Mouse (Mus musculus): Measurements from ENCODE around the gene Myl3. TPM values are rescaled to one million over a fixed set of nuclear protein-coding genes. Genes with fewer than 3 reads are reported as not detected.

The Myl3 gene
- polyA plus RNA-seq, 1 experiment from 2014 or later = 3.6 TPM

GRCm38 (mm10) chr9:110739961-110740360, 1.7 kb upstream of the Myl3 start:
- 90% methylated on average over 7 of the region's 7 CpGs for WGBS

GRCm38 (mm10) chr9:110742295-110742950, 762 bp downstream of the Myl3 start:
- Histone ChIP-seq H3K4me2 (replicated peaks; ENCODE audit: low read depth, low read length) (peak overlapping the region; percentile 85), H3K9ac (replicated peaks; ENCODE audit: low read length) (peak overlapping the region; percentile 83), H3K9me3 (ENCODE audit: low read length) (no peaks in the 10 kb centered on the region), H3K27me3 (ENCODE audit: insufficient read depth, low read length) (no peaks in the 10 kb centered on the region; the same call in none of the 2 replicates), H3K27ac (ENCODE audit: low read length) (peak overlapping the region; percentile 85), H3K4me1 (ENCODE audit: insufficient read depth, low read length) (peaks cover 47% of the 10 kb centered on the region), H3K4me3 (ENCODE audit: low read length) (peak overlapping the region; percentile 72), H3K36me3 (ENCODE audit: insufficient read depth, low read length) (peaks cover 6% of the 10 kb centered on the region; the same call in 1 of the 2 replicates)
- 1% methylated on average over 51 of the region's 71 CpGs for WGBS
- peak; percentile 37; the same call in 1 of the 2 replicates for ATAC-seq (ENCODE audit: low FRiP score, low TSS enrichment)

More at GRCm38 (mm10) chr9:110739961-110740360, 1.7 kb upstream of the Myl3 start:
- ATAC-seq (ENCODE audit: low FRiP score, low TSS enrichment) = no peak
- Histone ChIP-seq H3K4me1 (ENCODE audit: insufficient read depth, low read length) (peaks cover 47% of the 10 kb centered on the region), H3K9ac (replicated peaks; ENCODE audit: low read length) (no peak overlapping the region), H3K9me3 (ENCODE audit: low read length) (no peaks in the 10 kb centered on the region), H3K27me3 (ENCODE audit: insufficient read depth, low read length) (peaks cover 4% of the 10 kb centered on the region), H3K4me3 (ENCODE audit: low read length) (no peak overlapping the region), H3K4me2 (replicated peaks; ENCODE audit: low read depth, low read length) (no peak overlapping the region), H3K36me3 (ENCODE audit: insufficient read depth, low read length) (peaks cover 6% of the 10 kb centered on the region; the same call in 1 of the 2 replicates), H3K27ac (ENCODE audit: low read length) (no peak overlapping the region)

- Histone ChIP-seq H3K27ac (ENCODE audit: low read length) (peak overlapping the region; percentile 85), H3K4me2 (replicated peaks; ENCODE audit: low read depth, low read length) (peak overlapping the region; percentile 85), H3K4me1 (ENCODE audit: insufficient read depth, low read length) (peaks cover 49% of the 10 kb centered on the region), H3K36me3 (ENCODE audit: insufficient read depth, low read length) (peaks cover 6% of the 10 kb centered on the region; the same call in 1 of the 2 replicates), H3K9ac (replicated peaks; ENCODE audit: low read length) (peak overlapping the region; percentile 83), H3K27me3 (ENCODE audit: insufficient read depth, low read length) (no peaks in the 10 kb centered on the region; the same call in none of the 2 replicates), H3K9me3 (ENCODE audit: low read length) (no peaks in the 10 kb centered on the region), H3K4me3 (ENCODE audit: low read length) (peak overlapping the region; percentile 72)
- peak; percentile 7; the same call in 1 of the 2 replicates for ATAC-seq (ENCODE audit: low FRiP score, low TSS enrichment)
- WGBS = under 1% methylated on average over 40 of the region's 49 CpGs
Measured at GRCm38 (mm10) chr9:110742951-110743455, 1.3 kb downstream of the Myl3 start.

GRCm38 (mm10) chr9:110743456-110744323, 2.0 kb downstream of the Myl3 start:
- peak overlapping the region; percentile 85 for H3K4me2 ChIP-seq (replicated peaks; ENCODE audit: low read depth, low read length)
- 5% methylated on average over 47 of the region's 63 CpGs for WGBS
- peak overlapping the region; percentile 72 for H3K4me3 ChIP-seq (ENCODE audit: low read length)
- H3K27ac ChIP-seq (ENCODE audit: low read length) = peak overlapping the region; percentile 85
- no peaks in the 10 kb centered on the region for H3K9me3 ChIP-seq (ENCODE audit: low read length)
- peaks cover 49% of the 10 kb centered on the region for H3K4me1 ChIP-seq (ENCODE audit: insufficient read depth, low read length)
- H3K36me3 ChIP-seq (ENCODE audit: insufficient read depth, low read length) = no peaks in the 10 kb centered on the region; the same call in 1 of the 2 replicates
- H3K27me3 ChIP-seq (ENCODE audit: insufficient read depth, low read length) = no peaks in the 10 kb centered on the region; the same call in none of the 2 replicates
- H3K9ac ChIP-seq (replicated peaks; ENCODE audit: low read length) = peak overlapping the region; percentile 83
- peak; percentile 16; the same call in 1 of the 2 replicates for ATAC-seq (ENCODE audit: low FRiP score, low TSS enrichment)

GRCm38 (mm10) chr9:110745752-110746151, 4.1 kb downstream of the Myl3 start:
- H3K27me3 ChIP-seq (ENCODE audit: insufficient read depth, low read length) = no peaks in the 10 kb centered on the region; the same call in none of the 2 replicates
- no peaks in the 10 kb centered on the region for H3K36me3 ChIP-seq (ENCODE audit: insufficient read depth, low read length)
- H3K4me3 ChIP-seq (ENCODE audit: low read length) = peak overlapping the region; percentile 10; the same call in 1 of the 2 replicates
- H3K4me2 ChIP-seq (replicated peaks; ENCODE audit: low read depth, low read length) = peak overlapping the region; percentile 85; the same call in 1 of the 2 replicates
- H3K9me3 ChIP-seq (ENCODE audit: low read length) = no peaks in the 10 kb centered on the region
- WGBS = 22% methylated on average over 5 of the region's 5 CpGs
- peaks cover 61% of the 10 kb centered on the region for H3K4me1 ChIP-seq (ENCODE audit: insufficient read depth, low read length)
- ATAC-seq (ENCODE audit: low FRiP score, low TSS enrichment) = peak; percentile 59
- peak overlapping the region; percentile 87 for H3K27ac ChIP-seq (ENCODE audit: low read length)
- H3K9ac ChIP-seq (replicated peaks; ENCODE audit: low read length) = peak overlapping the region; percentile 42; the same call in 1 of the 2 replicates

GRCm38 (mm10) chr9:110746238-110746637, 4.6 kb downstream of the Myl3 start:
- Histone ChIP-seq H3K4me1 (ENCODE audit: insufficient read depth, low read length) (peaks cover 62% of the 10 kb centered on the region), H3K4me3 (ENCODE audit: low read length) (peak overlapping the region; percentile 14; the same call in 1 of the 2 replicates), H3K27ac (ENCODE audit: low read length) (peak overlapping the region; percentile 87), H3K9me3 (ENCODE audit: low read length) (no peaks in the 10 kb centered on the region), H3K27me3 (ENCODE audit: insufficient read depth, low read length) (no peaks in the 10 kb centered on the region; the same call in none of the 2 replicates), H3K36me3 (ENCODE audit: insufficient read depth, low read length) (no peaks in the 10 kb centered on the region), H3K9ac (replicated peaks; ENCODE audit: low read length) (peak overlapping the region; percentile 42), H3K4me2 (replicated peaks; ENCODE audit: low read depth, low read length) (peak overlapping the region; percentile 36)
- ATAC-seq (ENCODE audit: low FRiP score, low TSS enrichment) = no peak
- 19% methylated on average over 5 of the region's 5 CpGs for WGBS

- WGBS = 49% methylated on average over 7 of the region's 7 CpGs
- H3K4me1 ChIP-seq (ENCODE audit: insufficient read depth, low read length) = peaks cover 61% of the 10 kb centered on the region
- H3K27me3 ChIP-seq (ENCODE audit: insufficient read depth, low read length) = no peaks in the 10 kb centered on the region; the same call in 1 of the 2 replicates
- no peak for ATAC-seq (ENCODE audit: low FRiP score, low TSS enrichment)
- H3K27ac ChIP-seq (ENCODE audit: low read length) = peak within 1 kb of the TSS; percentile 87
- peak within 1 kb of the TSS; percentile 14; the same call in 1 of the 2 replicates for H3K4me3 ChIP-seq (ENCODE audit: low read length)
- peak within 1 kb of the TSS; percentile 36 for H3K4me2 ChIP-seq (replicated peaks; ENCODE audit: low read depth, low read length)
- H3K9ac ChIP-seq (replicated peaks; ENCODE audit: low read length) = peak within 1 kb of the TSS; percentile 42
- H3K9me3 ChIP-seq (ENCODE audit: low read length) = no peaks in the 10 kb centered on the region
- H3K36me3 ChIP-seq (ENCODE audit: insufficient read depth, low read length) = no peaks in the 10 kb centered on the region
Measured at GRCm38 (mm10) chr9:110746961-110747360, 5.3 kb downstream of the Myl3 start, which contains the start of gene Pth1r. Pth1r (minus strand) TSS chr9:110747145.

GRCm38 (mm10) chr9:110748451-110748850, 6.8 kb downstream of the Myl3 start:
- Histone ChIP-seq H3K9me3 (ENCODE audit: low read length) (no peaks in the 10 kb centered on the region), H3K27me3 (ENCODE audit: insufficient read depth, low read length) (no peaks in the 10 kb centered on the region; the same call in 1 of the 2 replicates), H3K4me1 (ENCODE audit: insufficient read depth, low read length) (peaks cover 66% of the 10 kb centered on the region), H3K4me2 (replicated peaks; ENCODE audit: low read depth, low read length) (no peak overlapping the region), H3K27ac (ENCODE audit: low read length) (peak overlapping the region; percentile 87), H3K9ac (replicated peaks; ENCODE audit: low read length) (0 out of 2 replicates have a peak overlapping the region, but pooled peaks have one; percentile 19), H3K4me3 (ENCODE audit: low read length) (no peak overlapping the region), H3K36me3 (ENCODE audit: insufficient read depth, low read length) (no peaks in the 10 kb centered on the region)
- ATAC-seq (ENCODE audit: low FRiP score, low TSS enrichment) = peak; percentile 58
- WGBS = 57% methylated on average over 2 of the region's 2 CpGs
